Mouse (Mus musculus) limb, embryonic 14.5 days (tissue): ENCODE measurements around the gene Smyd3. TPM values are rescaled to one million over a fixed set of nuclear protein-coding genes. Genes with fewer than 3 reads are reported as not detected.

Experiments
- ATAC-seq: fragments of 200-750 bp; cut with Nextera tagmentation; 2 replicates; pipeline ENCODE4 v1.8.0; 2017; ENCODE audit warnings: low read depth, moderate number of reproducible peaks, moderate TSS enrichment; ENCODE audit not compliant: low FRiP score
- DNase-seq: peaks from one replicate; pipeline ENCODE4 v3.0.0-alpha.2; 2015; ENCODE audit warnings: low spot score
- H3K27ac ChIP-seq: fragments of 300-500 bp; sonication (generic); replicated peaks from 2 replicates; pipeline ENCODE4 v1.5.1; 2014; ENCODE audit warnings: low read depth, mild to moderate bottlenecking, low read length, moderate library complexity, mixed read lengths
- H3K27me3 ChIP-seq: fragments of 300-500 bp; sonication (generic); 2 replicates; pipeline ENCODE4 v1.6.1; 2014; ENCODE audit warnings: low read length, mixed read lengths; ENCODE audit not compliant: control insufficient read depth, insufficient read depth
- H3K36me3 ChIP-seq: fragments of 300-500 bp; sonication (generic); 2 replicates; pipeline ENCODE4 v1.6.1; 2014; ENCODE audit warnings: mild to moderate bottlenecking, low read length, moderate library complexity, mixed read lengths; ENCODE audit not compliant: control insufficient read depth, insufficient read depth
- H3K4me1 ChIP-seq: fragments of 300-500 bp; sonication (generic); 2 replicates; pipeline ENCODE4 v1.6.1; 2014; ENCODE audit warnings: antibody characterized with exemption, low read length, mixed read lengths; ENCODE audit not compliant: control insufficient read depth, insufficient read depth
- H3K4me2 ChIP-seq: fragments of 300-500 bp; sonication (generic); replicated peaks from 2 replicates; pipeline ENCODE4 v1.6.1; 2014; ENCODE audit warnings: low read depth, mild to moderate bottlenecking, low read length, moderate library complexity; ENCODE audit not compliant: severe bottlenecking
- H3K4me3 ChIP-seq: fragments of 300-500 bp; sonication (generic); replicated peaks from 2 replicates; pipeline ENCODE4 v1.5.1; 2014; ENCODE audit warnings: low read length
- H3K9ac ChIP-seq: fragments of 300-500 bp; sonication (generic); 2 replicates; pipeline ENCODE4 v1.6.1; 2014; ENCODE audit warnings: mild to moderate bottlenecking, low read depth, low read length, moderate library complexity; ENCODE audit not compliant: severe bottlenecking
- H3K9me3 ChIP-seq: fragments of 300-500 bp; sonication (generic); 2 replicates; pipeline ENCODE4 v1.6.1; 2016; ENCODE audit warnings: low read length; ENCODE audit not compliant: control insufficient read depth
- POLR2A ChIP-seq: fragments of 200-500 bp; IDR thresholded peaks from 2 replicates; pipeline ENCODE4 v1.8.0; 2012; ENCODE audit warnings: inconsistent platforms, mild to moderate bottlenecking, moderate library complexity, borderline replicate concordance; ENCODE audit not compliant: insufficient read depth, insufficient read length; ENCODE audit errors: extremely low read depth
- WGBS: fragments of 180-500 bp; shearing (Covaris S2); extraction: QIAGEN DNeasy Blood & Tissue Kit; methylation state at CpG from one replicate; pipeline ENCODE4 v1.1.7; 2014; 5-methylcytosine and 5-hydroxymethylcytosine counted together
- polyA plus RNA-seq, 2 experiments: library from polyadenylated mRNA; depleted of rRNA in 1 of 2; stranded (reverse) in 1 of 2; unstranded in 1 of 2; fragments of >200 nt; fragmentation: Nextera tagmentation in 1 of 2; extraction: Ambion mirVana in 1 of 2; gene quantifications; 2 replicates each; pipeline versions ENCODE4 v1.2.1 to v1.2.3; 2012 to 2014

Gene Smyd3
- polyA plus RNA-seq, 2 experiments, result 9.8 to 21.5 TPM

DNA sequence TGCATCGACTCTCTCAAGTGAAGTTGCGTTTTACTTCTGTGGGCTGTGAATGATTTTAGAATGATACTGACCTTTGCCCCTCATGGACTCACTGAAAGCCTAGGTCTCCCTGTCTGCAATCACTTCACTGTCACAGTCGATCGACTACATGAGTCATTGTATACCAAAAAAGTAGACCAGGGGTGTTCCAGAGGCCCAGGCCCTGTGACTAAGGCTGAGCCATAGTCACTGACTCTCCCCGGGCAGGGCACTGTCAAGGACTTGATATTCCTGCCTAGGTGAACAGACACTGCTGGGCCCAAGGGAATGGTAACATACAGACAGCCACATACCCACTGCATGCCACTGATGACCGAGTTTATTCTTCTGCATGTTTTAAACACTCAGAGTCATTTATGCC, 193.6 kb downstream of the Smyd3 start:
- H3K27ac ChIP-seq, result no peak overlapping the region
- no peak for TF ChIP-seq POLR2A
- DNase-seq (no peak), ATAC-seq (no peak)
- no peaks in the 10 kb centered on the region for H3K9me3 ChIP-seq
- no peaks in the 10 kb centered on the region for H3K27me3 ChIP-seq
- H3K9ac ChIP-seq, result no peak overlapping the region
- H3K36me3 ChIP-seq, result no peaks in the 10 kb centered on the region
- H3K4me2 ChIP-seq, result no peak overlapping the region
- 77% methylated on average over 6 of the region's 6 CpGs for WGBS
- no peak overlapping the region for H3K4me3 ChIP-seq
- H3K4me1 ChIP-seq, result no peaks in the 10 kb centered on the region

GRCm38 (mm10) chr1:179313618-179314017, 204.2 kb downstream of the Smyd3 start:
- DNase-seq, result no peak
- no peaks in the 10 kb centered on the region for H3K4me1 ChIP-seq

DNA sequence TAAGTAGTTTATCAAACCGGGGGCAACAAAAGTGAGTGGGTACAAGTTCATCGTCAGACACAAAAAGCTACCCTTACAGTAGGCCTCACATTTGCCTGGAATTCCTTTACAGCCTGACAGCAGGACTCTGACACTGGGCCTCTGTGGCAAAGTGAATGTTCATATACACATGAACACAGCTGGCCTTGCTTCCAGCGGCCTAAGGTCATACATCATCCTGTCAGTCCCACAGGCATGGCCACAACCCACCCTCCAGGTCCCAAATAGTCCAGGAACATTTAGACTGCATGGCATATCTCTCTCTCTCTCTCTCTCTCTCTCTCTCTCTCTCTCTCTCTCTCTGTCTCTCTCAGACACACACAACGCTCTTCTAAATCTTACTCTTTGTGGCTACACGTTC, 208.4 kb downstream of the Smyd3 start:
- Histone ChIP-seq H3K4me1 (no peaks in the 10 kb centered on the region), H3K27me3 (no peaks in the 10 kb centered on the region), H3K9ac (no peak overlapping the region), H3K27ac (no peak overlapping the region), H3K36me3 (no peaks in the 10 kb centered on the region), H3K4me2 (no peak overlapping the region), H3K4me3 (no peak overlapping the region), H3K9me3 (no peaks in the 10 kb centered on the region)
- ATAC-seq, result no peak
- 58% methylated on average over 5 of the region's 5 CpGs for WGBS
- DNase-seq, result no peak
- TF ChIP-seq POLR2A, result no peak

More at GRCm38 (mm10) chr1:179313618-179314017, 204.2 kb downstream of the Smyd3 start:
- TF ChIP-seq POLR2A, result no peak
- no peaks in the 10 kb centered on the region for H3K9me3 ChIP-seq
- H3K4me3 ChIP-seq, result no peak overlapping the region
- H3K36me3 ChIP-seq, result no peaks in the 10 kb centered on the region
- no peak for ATAC-seq
- H3K27me3 ChIP-seq, result no peaks in the 10 kb centered on the region
- H3K4me2 ChIP-seq, result no peak overlapping the region
- no peak overlapping the region for H3K9ac ChIP-seq
- H3K27ac ChIP-seq, result no peak overlapping the region
- WGBS, result 55% methylated on average over 5 of the region's 5 CpGs

DNA sequence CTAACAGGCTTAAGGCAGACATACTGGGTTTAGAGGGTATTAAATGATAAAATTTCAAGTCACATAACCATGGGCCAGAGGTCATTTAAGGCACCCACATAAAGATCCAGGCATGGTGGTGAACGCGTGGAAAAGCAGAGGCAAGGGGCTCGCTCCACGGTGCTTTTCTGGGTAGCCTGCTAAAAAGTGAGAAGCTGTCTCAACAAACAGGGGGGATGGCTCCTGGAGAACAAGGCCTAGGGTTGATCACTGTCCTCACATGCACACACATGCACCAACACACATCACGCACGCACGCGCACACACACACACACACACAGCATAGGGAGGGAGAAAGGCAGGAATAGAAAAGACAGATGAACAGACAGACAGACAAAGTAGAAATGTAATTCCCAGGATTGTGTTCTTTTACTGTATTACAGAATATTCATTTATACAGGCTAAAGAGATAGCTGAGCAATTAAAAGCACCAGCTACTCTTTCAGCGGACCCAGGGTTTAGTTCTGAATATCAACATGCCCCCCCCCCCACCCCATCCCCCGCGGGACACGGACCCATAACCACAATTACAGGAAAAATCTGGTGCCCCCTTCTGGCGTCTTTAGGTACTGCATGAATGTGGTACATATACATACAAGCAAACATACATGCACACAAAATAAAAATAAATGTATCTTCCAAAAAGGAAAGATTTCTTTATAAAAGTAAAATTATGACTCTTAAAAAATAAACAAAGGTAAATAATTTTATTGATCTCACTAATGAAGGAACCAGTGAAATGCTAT, 215.2 kb downstream of the Smyd3 start:
- Histone ChIP-seq H3K4me2 (no peak overlapping the region), H3K27ac (no peak overlapping the region), H3K4me3 (no peak overlapping the region), H3K9me3 (no peaks in the 10 kb centered on the region), H3K36me3 (no peaks in the 10 kb centered on the region), H3K9ac (no peak overlapping the region), H3K27me3 (no peaks in the 10 kb centered on the region), H3K4me1 (no peaks in the 10 kb centered on the region)
- ATAC-seq (no peak), DNase-seq (no peak)
- WGBS, result 90% methylated on average over 13 of the region's 13 CpGs
- TF ChIP-seq POLR2A, result no peak

DNA sequence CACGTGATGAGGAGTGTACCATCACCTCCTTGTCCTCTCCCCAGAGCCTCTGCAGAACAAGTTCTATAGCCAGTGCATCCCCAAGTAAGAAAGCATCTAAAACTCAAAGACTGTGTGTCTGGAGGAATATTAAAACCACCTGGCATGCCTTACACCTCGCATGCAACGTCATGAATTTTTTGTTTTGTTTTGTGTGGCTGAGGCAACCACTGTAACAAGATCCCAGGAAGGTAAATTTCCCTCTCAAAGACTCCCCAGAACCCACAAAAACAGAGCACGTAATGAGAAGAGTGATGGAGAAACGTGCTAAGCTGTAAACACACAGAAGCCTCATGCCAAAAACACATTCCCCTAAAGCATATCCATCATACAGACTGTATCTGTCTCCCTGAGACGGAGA, 222.2 kb downstream of the Smyd3 start:
- Histone ChIP-seq H3K36me3 (no peaks in the 10 kb centered on the region), H3K9me3 (no peaks in the 10 kb centered on the region), H3K27me3 (no peaks in the 10 kb centered on the region), H3K4me1 (no peaks in the 10 kb centered on the region), H3K9ac (no peak overlapping the region), H3K4me3 (no peak overlapping the region), H3K4me2 (no peak overlapping the region), H3K27ac (no peak overlapping the region)
- ATAC-seq (peak; percentile 30; the same call in 1 of the 2 replicates), DNase-seq (no peak)
- no peak for TF ChIP-seq POLR2A
- WGBS, result 30% methylated on average over 6 of the region's 6 CpGs
